Mouse (Mus musculus) layer of hippocampus, adult 11-12 months (tissue): ENCODE results near the gene Hist2h2ac.
"Not testable (repeated sequence)": the region's sequence is repeated elsewhere in the genome, so short reads cannot be mapped to it uniquely, and the experiment has no call there.

ENCODE experiments used
- DNase-seq: peaks from one replicate; pipeline ENCODE4 v3.0.0; 2022; ENCODE audit warnings: low spot score

Hist2h2ac gene

DNA sequence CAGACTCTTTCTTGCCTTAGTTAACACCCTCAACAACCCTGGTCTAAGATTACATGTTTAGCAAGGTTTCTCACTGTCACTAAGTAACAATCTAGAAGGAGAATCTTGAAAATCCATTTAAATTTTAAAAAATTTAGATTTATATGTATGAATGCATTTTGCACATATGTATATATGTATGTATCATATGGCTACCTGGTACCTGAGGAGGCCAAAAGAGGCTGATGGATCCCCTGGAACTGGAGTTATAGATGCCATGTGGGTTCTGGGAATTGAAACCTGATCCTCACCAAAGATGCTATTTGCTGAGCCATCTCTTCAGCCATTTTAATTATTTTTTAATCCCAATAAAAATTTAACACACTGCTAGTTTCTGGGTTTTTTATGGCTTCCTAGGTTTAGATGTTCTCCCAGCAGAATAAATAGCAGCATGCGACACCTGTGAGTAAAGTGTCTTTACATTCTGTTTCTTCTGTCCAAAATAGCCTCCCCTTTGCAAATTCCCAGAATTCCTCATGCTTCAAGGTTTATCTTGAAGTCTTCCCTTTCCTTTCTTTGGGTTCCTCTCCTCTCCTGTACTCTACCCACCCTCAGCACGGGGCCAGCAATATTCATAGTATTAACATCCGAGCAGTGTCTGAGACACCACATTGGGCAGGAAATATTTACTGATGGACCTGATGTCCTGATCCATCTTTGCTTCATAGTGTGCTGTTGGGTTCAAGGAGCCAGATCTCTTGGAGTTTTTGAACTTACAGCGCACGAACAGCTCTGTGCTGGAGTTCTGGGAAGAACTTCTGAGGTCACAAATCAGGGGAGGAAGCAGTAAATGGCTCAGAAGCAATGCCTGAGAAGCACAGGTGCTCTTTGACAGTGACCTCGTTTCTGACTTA, 27.7 kb upstream of the Hist2h2ac start:
- no peak for DNase-seq

DNA sequence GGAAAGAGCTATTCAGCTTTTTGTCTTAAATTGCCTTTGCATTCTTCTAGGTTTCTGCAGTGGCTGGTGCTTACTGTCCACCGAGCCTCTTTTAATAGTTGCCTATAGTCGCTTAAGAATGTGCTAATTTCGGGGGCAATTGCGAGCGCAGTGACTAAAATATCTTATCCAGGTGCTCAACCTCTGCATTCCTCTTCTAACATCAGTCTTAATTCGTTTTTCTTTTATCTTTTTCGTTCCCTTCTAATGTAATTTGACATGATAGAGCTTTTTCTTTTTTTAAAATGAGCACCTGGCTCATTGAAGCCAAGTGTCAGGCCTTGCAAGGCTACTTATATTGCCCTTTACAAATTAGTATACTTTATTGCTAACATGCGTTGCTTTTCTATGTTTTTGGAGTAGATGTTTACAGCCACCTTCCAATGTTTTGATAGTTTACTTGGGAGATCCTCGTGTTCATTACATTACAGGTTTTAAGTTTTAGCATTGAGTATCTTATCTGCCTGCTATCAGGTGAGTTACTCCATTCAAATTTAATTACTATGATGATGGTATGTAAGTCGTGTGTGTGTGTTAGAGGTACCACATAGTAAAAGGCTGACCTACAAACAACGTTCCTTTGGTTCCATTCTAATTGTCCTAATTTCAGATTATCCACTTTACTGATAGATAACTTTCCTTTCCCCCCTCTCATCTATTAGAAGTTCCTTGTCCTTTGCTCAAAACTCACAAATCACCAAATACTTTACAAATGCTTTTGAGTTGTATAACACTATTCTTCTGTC, 26.9 kb upstream of the Hist2h2ac start:
- no peak for DNase-seq

DNA sequence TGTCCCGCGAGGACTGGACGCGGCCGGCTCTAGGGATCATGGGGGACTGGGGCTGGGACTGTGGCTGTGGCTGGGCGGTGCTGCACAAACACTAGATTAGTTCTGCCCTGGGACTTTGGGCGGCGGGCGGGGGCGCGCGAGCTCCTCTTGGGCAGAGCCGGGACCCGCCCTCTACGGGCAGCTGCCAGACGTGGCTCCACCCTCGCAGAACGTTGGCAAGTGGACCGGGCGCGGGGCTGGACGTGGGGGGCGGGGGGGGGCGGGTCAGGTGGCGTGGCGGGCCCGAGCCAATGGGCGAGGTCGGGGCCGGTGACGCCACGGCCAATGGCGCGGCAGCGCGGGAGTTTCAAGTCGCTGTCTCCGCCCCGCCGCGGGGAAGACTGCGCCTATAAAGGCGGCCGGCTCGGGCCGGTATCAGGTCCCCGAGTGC, 25.8 kb upstream of the Hist2h2ac start, which contains the start of gene Hist2h3c1:
TSS of gene Hist2h3c1 (plus strand) at position 259 of the 430 bp plus-strand sequence.
- not testable (repeated sequence) for DNase-seq

GRCm38 (mm10) chr3:96246018-96246417, 25.3 kb upstream of the Hist2h2ac start:
- not testable (repeated sequence) for DNase-seq

- DNase-seq = peak; percentile 88
These were observed 24.6 kb upstream of the Hist2h2ac start, which contains the start of gene Hist2h2aa1 for GRCm38 (mm10) chr3:96245003-96245886. TSS of gene Hist2h2aa1 (plus strand) at chr3:96245497.

- no peak for DNase-seq
These were observed 23.4 kb upstream of the Hist2h2ac start for GRCm38 (mm10) chr3:96243921-96244572.

DNA sequence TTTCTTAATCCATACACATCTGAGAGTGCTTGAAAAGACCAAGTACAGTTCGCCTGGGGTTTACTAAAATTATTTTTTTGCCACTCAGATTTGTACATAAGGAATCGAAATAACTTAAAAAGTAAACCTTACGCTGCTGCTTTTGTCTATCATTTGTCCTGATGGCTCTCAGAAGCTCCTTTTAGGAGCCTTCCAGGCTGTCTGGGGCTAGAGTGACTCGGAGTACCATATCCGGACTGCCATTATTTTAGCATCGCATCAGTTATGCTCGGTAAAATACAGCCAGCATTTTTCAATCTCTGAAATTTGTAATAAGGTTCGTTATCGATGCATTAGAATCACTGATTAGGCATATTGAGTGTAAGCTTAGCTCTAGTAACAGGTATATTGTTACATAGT, 20.1 kb upstream of the Hist2h2ac start:
- no peak for DNase-seq

DNA sequence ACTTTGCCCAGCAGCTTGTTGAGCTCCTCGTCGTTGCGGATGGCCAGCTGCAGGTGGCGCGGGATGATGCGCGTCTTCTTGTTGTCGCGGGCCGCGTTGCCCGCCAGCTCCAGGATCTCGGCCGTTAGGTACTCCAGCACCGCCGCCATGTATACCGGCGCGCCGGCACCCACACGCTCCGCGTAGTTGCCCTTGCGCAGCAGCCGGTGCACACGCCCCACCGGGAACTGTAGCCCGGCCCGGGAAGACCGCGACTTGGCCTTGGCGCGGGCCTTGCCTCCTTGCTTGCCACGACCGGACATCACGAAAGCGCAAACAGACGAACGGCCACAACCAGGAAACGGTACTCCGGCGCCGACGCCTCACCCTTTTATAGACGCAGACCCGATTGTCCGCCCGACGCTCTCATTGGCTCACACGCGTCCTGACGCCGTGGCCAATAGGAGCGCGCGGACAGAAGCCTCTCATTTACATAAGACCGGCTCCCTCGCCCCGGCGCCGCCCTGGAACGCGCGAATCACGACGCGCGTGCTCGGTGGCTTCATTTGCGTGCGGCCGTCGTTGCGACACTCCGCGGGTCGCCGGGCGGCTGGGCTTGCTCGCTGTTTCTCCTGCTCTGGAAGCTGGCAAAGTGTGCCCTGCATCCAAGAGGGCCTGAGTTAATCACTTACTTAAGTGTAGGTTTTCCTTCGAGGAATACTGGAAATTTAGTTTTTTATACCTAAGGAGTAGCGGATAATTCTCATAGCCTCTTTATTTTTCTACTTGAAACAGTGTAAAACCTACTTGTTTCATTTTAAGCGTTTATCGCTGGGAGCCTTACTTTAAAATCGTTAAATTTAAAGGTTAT, 19.5 kb upstream of the Hist2h2ac start, which contains the start of gene Hist2h2aa2:
TSS of gene Hist2h2aa2 (minus strand) at position 328 of the 850 bp plus-strand sequence.
- peak; percentile 97 for DNase-seq

DNA sequence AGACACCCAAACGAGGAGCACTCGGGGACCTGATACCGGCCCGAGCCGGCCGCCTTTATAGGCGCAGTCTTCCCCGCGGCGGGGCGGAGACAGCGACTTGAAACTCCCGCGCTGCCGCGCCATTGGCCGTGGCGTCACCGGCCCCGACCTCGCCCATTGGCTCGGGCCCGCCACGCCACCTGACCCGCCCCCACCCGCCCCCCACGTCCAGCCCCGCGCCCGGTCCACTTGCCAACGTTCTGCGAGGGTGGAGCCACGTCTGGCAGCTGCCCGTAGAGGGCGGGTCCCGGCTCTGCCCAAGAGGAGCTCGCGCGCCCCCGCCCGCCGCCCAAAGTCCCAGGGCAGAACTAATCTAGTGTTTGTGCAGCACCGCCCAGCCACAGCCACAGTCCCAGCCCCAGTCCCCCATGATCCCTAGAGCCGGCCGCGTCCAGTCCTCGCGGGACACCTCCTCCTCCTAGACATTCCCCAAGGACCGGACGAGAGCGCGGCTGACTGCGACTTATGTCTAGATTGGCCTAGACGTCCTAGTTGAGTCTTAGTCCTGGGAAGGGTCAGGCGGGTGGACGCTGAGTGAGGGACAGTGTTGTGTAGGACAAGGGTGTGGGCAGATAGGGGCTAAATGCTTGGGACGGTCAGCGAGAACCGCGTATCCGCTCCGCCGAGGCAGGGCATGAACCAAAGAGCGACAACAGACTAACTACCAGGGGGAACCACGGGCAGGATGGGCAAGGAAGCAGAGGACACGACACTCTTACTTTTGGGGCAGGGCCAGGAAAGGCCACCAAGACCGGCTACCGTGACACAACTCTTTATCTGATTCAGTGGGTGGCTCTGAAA, 18.5 kb upstream of the Hist2h2ac start, which contains the start of gene Hist2h3c2:
TSS of gene Hist2h3c2 (minus strand) at position 174 of the 840 bp plus-strand sequence.
- DNase-seq = not testable (repeated sequence)

DNA sequence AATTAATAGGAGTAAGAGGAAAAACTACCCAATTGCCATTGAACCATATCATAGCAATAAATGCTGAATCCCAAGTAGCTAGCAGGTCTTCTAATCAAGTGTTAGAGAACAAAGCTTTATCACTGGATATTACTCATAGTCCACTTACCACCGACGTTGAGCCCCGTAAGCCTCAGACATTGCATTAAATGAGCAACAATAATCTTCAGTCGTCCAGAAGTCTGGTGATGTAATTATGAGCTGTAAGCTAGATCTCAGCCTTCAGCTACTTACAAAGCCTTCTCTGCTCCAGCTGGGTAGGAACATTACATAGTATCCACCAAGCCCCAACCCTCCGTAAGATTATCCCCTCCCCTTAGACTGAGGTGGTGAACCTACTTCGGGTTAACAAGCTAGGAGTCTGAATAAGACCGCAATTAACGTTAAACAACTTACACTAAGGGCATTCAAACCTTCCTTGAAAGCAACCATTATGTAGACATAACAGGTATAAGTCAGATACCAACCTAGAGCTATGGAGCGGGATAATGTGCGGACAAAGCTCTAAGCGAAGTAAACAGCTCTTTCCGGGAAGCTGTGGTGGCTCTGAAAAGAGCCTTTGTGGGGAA, 17.3 kb upstream of the Hist2h2ac start:
- DNase-seq = no peak

DNA sequence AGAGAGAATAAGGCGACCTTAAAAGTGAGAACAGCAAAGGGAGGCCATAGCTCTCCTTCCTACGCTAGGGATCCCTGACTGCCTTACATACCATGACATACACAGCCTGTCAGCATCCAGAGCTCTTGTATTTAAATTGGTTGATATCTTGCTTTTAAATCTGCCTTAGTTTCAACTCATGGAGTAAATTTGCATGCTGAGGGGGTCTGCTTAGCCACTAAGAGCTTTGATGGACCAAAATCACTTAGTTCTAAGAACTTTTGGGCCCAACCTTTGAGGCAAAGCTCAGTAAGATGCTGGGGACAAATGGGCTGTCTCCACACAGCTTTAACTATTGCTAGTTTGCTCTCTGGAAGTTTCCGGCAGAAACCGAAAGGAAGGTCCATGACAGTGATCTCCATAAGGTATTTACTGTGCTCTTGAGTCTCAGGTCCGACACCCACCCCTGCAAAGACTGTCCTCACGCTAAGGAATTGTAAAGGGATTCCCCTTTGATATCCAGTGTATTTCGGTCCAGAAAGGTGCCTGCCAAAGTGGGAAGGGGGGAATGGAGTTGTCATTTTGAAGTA, 16.7 kb upstream of the Hist2h2ac start:
- no peak for DNase-seq

- no peak for DNase-seq
These were observed 16.2 kb upstream of the Hist2h2ac start for GRCm38 (mm10) chr3:96236834-96237334.

DNA sequence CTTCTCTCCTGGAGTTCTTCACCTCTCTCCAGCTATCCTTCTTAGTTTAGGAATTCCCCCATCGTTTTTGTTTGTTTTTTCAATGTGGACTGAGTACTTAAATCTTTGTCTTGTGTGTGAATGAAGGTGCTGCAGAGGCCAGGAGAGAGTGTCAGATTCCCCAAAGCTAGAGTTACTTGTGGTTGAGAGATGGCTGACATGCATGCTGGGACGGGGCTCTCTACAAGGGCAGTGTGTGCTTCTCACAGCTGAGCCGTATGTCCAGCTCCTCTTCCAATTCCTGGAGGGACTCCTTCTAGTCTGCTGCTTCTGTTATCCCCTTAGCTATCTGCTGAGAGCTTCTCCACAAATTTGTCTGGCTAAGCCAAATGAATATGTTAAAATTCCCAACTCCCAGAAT, 15.2 kb upstream of the Hist2h2ac start:
- no peak for DNase-seq

DNA sequence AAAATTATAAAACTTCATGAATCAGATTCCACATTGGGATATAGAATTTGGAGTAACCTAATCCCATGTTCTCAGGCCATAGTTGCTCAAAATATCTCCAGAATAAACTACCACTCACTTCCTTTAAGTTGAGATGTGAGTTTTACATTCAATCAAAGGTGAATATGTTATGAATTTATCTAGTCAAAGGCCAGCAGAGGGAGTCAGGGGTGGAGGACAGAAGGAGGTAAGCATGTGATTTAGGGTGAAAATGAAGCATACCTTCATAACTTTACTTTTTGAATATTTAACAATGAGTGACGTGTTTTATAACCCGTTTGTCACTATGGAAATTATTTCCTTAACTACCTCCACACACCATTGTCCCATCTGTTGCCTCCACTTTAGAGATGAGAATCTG, 14.2 kb upstream of the Hist2h2ac start:
- no peak for DNase-seq

DNA sequence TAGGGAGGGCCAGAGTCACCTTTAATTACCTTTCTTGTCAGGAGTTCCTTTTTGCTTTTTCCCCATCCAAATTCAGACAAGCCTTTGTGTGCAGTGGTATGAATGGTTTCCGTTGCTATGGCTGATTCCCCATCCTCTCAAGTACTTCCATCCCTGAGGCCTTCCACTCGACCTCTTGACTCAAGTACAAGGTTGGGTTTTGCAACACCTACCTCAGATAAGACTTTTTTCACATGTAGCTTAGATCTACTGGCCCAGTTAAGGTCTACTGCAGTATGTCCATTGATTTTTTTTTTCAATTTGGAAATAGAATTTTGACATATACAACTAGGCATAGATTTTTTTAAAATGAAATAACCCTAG, 11.1 kb upstream of the Hist2h2ac start:
- DNase-seq = no peak

DNA sequence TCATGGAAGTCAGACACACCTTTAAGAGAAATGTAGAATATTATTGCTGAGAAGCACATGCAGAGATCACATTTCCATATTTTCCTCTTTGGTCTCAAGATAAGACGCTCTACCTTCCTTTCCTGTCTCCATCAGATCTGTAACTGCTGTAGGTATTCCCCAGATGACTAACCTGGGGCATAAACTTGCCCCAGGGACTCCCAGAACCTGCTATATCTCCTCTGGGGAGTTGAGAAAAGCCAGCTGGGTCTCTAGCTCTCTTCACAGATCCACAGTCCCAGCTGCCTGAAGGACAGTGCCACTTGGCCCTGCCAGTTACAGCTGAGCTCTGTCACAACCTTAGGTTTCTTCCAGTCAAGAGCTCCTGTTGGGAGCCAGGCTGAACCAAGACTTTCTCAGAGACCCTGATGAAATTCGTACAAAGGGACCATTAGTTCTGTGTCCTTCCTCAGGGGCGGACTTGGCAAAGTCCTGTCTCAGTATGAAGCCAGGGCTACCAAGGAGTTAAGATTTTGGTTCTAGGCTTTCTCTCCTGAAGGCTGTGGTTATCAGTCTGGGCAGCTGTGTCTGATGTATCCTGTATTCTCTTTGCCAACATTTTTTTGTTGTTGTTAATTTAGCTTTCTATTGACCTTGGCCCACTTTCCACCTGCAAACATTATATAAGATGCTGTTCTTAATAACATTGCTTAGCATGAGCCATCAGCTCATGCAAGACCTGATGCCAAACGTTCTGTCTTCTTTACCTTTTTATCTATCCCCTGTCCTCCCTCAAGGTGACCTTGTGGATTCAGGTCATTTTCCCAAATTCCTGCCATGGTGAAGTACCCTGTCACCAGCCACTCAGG, 10.5 kb upstream of the Hist2h2ac start:
- no peak for DNase-seq

DNA sequence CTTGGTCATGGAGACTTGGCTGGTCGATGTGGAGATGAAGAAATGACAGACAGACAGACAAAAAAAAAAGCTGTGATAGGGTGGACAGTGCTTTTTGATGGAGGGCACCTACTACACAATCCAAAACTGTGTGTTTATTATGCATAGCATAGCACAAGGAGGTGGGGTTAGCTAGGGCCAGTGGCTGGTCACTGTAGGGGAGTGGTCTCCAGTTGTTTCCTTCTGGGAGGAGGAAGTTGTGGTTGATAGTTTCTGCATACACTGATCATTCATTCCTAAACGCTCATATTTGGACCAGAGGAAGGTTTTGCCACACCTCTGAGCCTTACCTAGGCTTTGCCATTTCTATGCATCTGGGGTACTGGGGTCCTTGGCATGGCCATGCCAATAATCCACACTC, 9.7 kb upstream of the Hist2h2ac start:
- DNase-seq = no peak
